Mouse (Mus musculus) CD4-positive, CD25-positive, alpha-beta regulatory T cell, adult 4 months (primary cell): Measurements from ENCODE around the gene Adgrb2. TPM values are rescaled to one million over a fixed set of nuclear protein-coding genes. Genes with fewer than 3 reads are reported as not detected.

Experiments
- polyA plus RNA-seq, 2 experiments: library from polyadenylated mRNA; unstranded; fragments of 100-300 nt; shearing (Covaris generic); gene quantifications; one replicate each; pipeline ENCODE4 v1.2.1; 2017

Adgrb2 gene
- polyA plus RNA-seq, 2 experiments from 2014 or later, result 0.34 TPM; not detected in 1

Other genes with a start within 250 kb of the Adgrb2 start
- gene Khdrbs1, start 242.6 kb upstream of the Adgrb2 start, polyA plus RNA-seq, result 10 to 100 TPM; 24.8 to 39.1 TPM
- 1,000 to 10,000 TPM; 1,309 to 1,442 TPM for gene Ptp4a2, start 173.7 kb upstream of the Adgrb2 start, polyA plus RNA-seq
- not detected for gene Spocd1, start 55.6 kb upstream of the Adgrb2 start, polyA plus RNA-seq
- not detected for gene Col16a1, start 63.0 kb downstream of the Adgrb2 start, polyA plus RNA-seq
- gene Pef1, start 117.7 kb downstream of the Adgrb2 start, polyA plus RNA-seq, result 10 to 100 TPM; 35.0 to 38.4 TPM
- not detected for gene Hcrtr1, start 154.5 kb downstream of the Adgrb2 start, polyA plus RNA-seq
- not detected for gene Tinagl1, start 190.3 kb downstream of the Adgrb2 start, polyA plus RNA-seq
- gene Gm853, start 237.5 kb downstream of the Adgrb2 start, polyA plus RNA-seq, result not detected